Mouse (Mus musculus) adrenal gland, adult 8-10 months (tissue): ENCODE measurements around the gene Zfp735. TPM values are rescaled to one million over a fixed set of nuclear protein-coding genes. Genes with fewer than 3 reads are reported as not detected.

Experiments used
- DNase-seq: peaks from one replicate; pipeline ENCODE4 v3.0.0; 2022
- total RNA-seq, 4 experiments: library from RNA; stranded (reverse); gene quantifications; 2 replicates each; pipeline ENCODE4 v1.2.4; 2022

Zfp735 gene
- total RNA-seq, result not detected

- no peak for DNase-seq
Observed at GRCm38 (mm10) chr11:73688478-73688877, at the start of gene Zfp735. Zfp735 (plus strand) TSS chr11:73688778.

- no peak for DNase-seq
Observed at GRCm38 (mm10) chr11:73759115-73759514, 70.5 kb downstream of the Zfp735 start.

Other genes with a start within 250 kb of the Zfp735 start
- not detected for gene Olfr380, start 231.3 kb upstream of the Zfp735 start, total RNA-seq
- not detected for gene Olfr381, start 197.2 kb upstream of the Zfp735 start, total RNA-seq
- gene Olfr382, start 171.6 kb upstream of the Zfp735 start, total RNA-seq, result not detected
- not detected for gene Olfr385, start 95.8 kb upstream of the Zfp735 start, total RNA-seq
- under 1 TPM in 1 of 4 experiments, not detected in 3; 0.31 TPM for gene Olfr384, start 90.2 kb upstream of the Zfp735 start, total RNA-seq
- gene Olfr389, start 91.9 kb downstream of the Zfp735 start, total RNA-seq, result not detected
- gene Olfr390, start 94.2 kb downstream of the Zfp735 start, total RNA-seq, result not detected
- not detected for gene Olfr391-ps, start 114.3 kb downstream of the Zfp735 start, total RNA-seq
- not detected for gene Olfr392, start 128.3 kb downstream of the Zfp735 start, total RNA-seq
- gene Olfr393, start 162.7 kb downstream of the Zfp735 start, total RNA-seq, result not detected
- not detected for gene Olfr394, start 202.0 kb downstream of the Zfp735 start, total RNA-seq
- not detected for gene Olfr395, start 220.5 kb downstream of the Zfp735 start, total RNA-seq
- gene Olfr23, start 247.9 kb downstream of the Zfp735 start, total RNA-seq, result not detected